Mouse (Mus musculus): Measurements from ENCODE around the gene Mapk1ip1l.
"Not testable (repeated sequence)": the region's sequence is repeated elsewhere in the genome, so short reads cannot be mapped to it uniquely, and the experiment has no call there.

Gene Mapk1ip1l

GRCm38 (mm10) chr14:47304814-47305405, 6.8 kb downstream of the Mapk1ip1l start:
- no peak for DNase-seq (ENCODE audit: low read depth)

- no peak for DNase-seq (ENCODE audit: low read depth)
Measured at GRCm38 (mm10) chr14:47305933-47306332, 7.9 kb downstream of the Mapk1ip1l start.

GRCm38 (mm10) chr14:47307669-47308068, 9.6 kb downstream of the Mapk1ip1l start:
- no peak for DNase-seq (ENCODE audit: low read depth)

- no peak for DNase-seq (ENCODE audit: low read depth)
Measured at GRCm38 (mm10) chr14:47309061-47309460, 11.0 kb downstream of the Mapk1ip1l start.

- no peak for DNase-seq (ENCODE audit: low read depth)
Measured at GRCm38 (mm10) chr14:47310342-47311181, 12.5 kb downstream of the Mapk1ip1l start.

GRCm38 (mm10) chr14:47319362-47319761, 21.3 kb downstream of the Mapk1ip1l start:
- DNase-seq (ENCODE audit: low read depth): no peak

- DNase-seq (ENCODE audit: low read depth): not testable (repeated sequence)
Measured at GRCm38 (mm10) chr14:47321581-47321980, 23.5 kb downstream of the Mapk1ip1l start.

GRCm38 (mm10) chr14:47325965-47326761, 28.1 kb downstream of the Mapk1ip1l start:
- no peak for DNase-seq (ENCODE audit: low read depth)

- peak; percentile 74 for DNase-seq (ENCODE audit: low read depth)
Measured at GRCm38 (mm10) chr14:47327347-47327746, 29.3 kb downstream of the Mapk1ip1l start.

- no peak for DNase-seq (ENCODE audit: low read depth)
Measured at GRCm38 (mm10) chr14:47331920-47332319, 33.9 kb downstream of the Mapk1ip1l start.

- peak; percentile 78 for DNase-seq (ENCODE audit: low read depth)
Measured at GRCm38 (mm10) chr14:47334819-47335218, 36.8 kb downstream of the Mapk1ip1l start.

- DNase-seq (ENCODE audit: low read depth): no peak
Measured at GRCm38 (mm10) chr14:47335300-47335699, 37.2 kb downstream of the Mapk1ip1l start.

GRCm38 (mm10) chr14:47340231-47340925, 42.3 kb downstream of the Mapk1ip1l start:
- no peak for DNase-seq (ENCODE audit: low read depth)

GRCm38 (mm10) chr14:47341811-47342291, 43.8 kb downstream of the Mapk1ip1l start:
- DNase-seq (ENCODE audit: low read depth): no peak

GRCm38 (mm10) chr14:47346715-47347114, 48.6 kb downstream of the Mapk1ip1l start:
- DNase-seq (ENCODE audit: low read depth): no peak

- no peak for DNase-seq (ENCODE audit: low read depth)
Measured at GRCm38 (mm10) chr14:47350974-47351373, 52.9 kb downstream of the Mapk1ip1l start.

GRCm38 (mm10) chr14:47352272-47352671, 54.2 kb downstream of the Mapk1ip1l start:
- peak; percentile 39 for DNase-seq (ENCODE audit: low read depth)

GRCm38 (mm10) chr14:47353240-47353639, 55.2 kb downstream of the Mapk1ip1l start:
- no peak for DNase-seq (ENCODE audit: low read depth)

- peak; percentile 80 for DNase-seq (ENCODE audit: low read depth)
Measured at GRCm38 (mm10) chr14:47354111-47354577, 56.1 kb downstream of the Mapk1ip1l start.

- DNase-seq (ENCODE audit: low read depth): no peak
Measured at GRCm38 (mm10) chr14:47354948-47355347, 56.9 kb downstream of the Mapk1ip1l start.

GRCm38 (mm10) chr14:47356622-47357021, 58.6 kb downstream of the Mapk1ip1l start:
- DNase-seq (ENCODE audit: low read depth): no peak

- DNase-seq (ENCODE audit: low read depth): no peak
Measured at GRCm38 (mm10) chr14:47359610-47360009, 61.5 kb downstream of the Mapk1ip1l start.

Measured in 416B (cell line).